Mouse (Mus musculus): ENCODE results near the gene Cypt12. TPM values are rescaled to one million over a fixed set of nuclear protein-coding genes. Genes with fewer than 3 reads are reported as not detected.

Gene Cypt12
- polyA plus RNA-seq (2012; rRNA removed; ENCODE audit: low replicate concordance) = not detected in 2 replicates

DNA sequence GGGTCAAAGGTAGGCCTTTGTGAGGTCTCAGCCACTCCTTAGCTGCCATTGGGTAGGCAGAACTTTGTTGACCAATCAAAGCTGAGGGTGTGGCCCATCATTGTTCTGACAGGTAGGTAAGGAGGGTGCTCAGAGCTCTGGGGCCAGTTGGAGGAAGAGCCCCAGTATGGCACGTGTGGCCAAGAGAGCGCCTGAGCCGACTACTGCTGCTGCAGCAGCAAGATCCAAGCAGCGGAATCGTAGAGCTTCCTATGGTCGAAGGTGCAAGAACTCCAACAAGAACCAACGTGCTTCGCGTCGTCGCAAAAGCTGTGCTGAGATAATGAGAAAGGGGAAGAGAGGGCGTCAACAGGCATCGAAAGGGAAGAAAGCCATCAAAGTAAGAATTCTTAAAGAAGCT is at the start of gene Cypt12:
TSS of gene Cypt12 (plus strand) at position 112 of the 400 bp plus-strand sequence.

All from subcutaneous adipose tissue, adult 2 months (tissue).